Mouse (Mus musculus): ENCODE results near the gene Anks1b.
A peak's percentile ranks its signal among the peaks of the same experiment; 100 is the strongest.

Anks1b gene

GRCm38 (mm10) chr10:90666746-90667145, 793.4 kb downstream of the Anks1b start:
- DNase-seq (ENCODE audit: extremely low spot score): no peak

DNA sequence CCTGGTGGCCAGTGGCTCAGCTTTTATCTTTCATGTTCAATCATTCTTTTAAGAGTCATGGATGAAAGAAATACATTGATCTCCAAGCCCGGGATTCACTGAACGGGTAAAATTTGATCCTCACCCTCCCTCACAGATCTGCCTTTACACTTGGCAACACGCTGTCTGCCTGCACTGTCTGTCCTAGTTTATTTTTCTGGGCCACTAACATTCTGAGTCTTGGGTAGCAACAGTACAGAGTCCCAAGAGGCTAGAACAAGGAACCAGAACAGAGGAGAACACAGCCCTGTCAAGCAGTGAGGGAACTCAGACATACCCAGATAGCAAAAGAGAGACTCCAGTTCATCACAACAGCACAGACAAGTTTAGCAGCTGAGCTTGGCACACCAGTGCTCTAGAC, 797.0 kb downstream of the Anks1b start:
- no peak for DNase-seq (ENCODE audit: extremely low spot score)

GRCm38 (mm10) chr10:90672135-90672534, 798.8 kb downstream of the Anks1b start:
- no peak for DNase-seq (ENCODE audit: extremely low spot score)

DNA sequence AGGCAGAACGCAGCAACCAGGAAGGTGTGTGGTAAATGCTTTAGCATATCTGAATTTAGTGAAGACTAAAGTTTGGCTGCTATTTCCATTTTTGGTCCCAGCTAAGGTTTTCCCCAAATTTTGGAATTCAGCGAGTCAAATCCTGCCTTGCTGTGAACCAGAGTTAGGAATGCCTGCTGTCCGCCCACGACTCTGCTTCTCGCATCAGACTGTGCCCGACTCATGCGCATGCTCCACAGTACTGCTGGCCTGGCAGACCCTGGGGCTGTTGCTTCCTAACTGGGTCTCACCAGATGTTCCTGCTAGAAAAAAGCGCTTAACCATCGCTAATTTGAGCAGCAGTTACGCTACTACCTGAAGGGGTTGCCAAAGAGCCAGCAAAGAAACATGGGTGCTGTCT, 801.1 kb downstream of the Anks1b start:
- DNase-seq (ENCODE audit: extremely low spot score): no peak

DNA sequence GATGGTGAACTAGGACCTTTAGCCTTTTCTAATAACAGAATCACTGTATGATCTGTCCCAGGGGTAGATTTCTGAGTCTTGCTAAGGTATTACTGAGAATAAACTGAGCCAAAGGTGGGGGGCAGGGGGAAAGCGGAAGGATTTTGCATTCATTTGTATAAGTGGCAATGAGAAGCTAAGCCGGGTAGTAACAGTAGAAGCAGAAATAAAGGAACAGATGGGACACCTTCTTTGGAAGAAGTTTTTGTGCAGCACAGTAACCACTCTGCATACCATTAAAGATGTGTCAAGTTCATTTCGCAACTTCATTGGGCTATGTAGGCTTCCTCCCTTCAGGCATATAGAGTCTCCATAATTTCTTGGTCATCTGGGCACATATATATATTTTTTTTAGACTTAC, 804.1 kb downstream of the Anks1b start:
- DNase-seq (ENCODE audit: extremely low spot score): no peak

- DNase-seq (ENCODE audit: extremely low spot score): no peak
These were observed 806.6 kb downstream of the Anks1b start for GRCm38 (mm10) chr10:90679713-90680470.

DNA sequence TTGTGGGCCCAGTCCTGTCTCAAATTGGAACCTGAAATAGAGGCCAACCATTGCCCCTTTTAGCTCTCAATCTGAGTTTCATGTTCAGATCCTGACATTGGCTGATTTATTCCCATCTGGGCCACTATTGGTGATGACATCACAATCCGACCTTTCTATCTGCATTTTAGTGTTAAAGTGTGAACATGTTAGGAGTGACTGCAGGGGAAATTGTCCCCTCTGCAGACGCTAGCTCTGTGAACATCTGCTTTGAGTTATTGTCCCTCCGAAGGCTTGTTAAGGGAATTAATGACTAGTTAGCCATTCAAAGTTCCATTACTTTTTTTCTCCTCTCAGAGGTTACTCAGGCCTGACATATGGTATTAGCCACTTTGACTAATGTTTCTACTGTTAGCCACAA, 810.5 kb downstream of the Anks1b start:
- DNase-seq (ENCODE audit: extremely low spot score): no peak

DNA sequence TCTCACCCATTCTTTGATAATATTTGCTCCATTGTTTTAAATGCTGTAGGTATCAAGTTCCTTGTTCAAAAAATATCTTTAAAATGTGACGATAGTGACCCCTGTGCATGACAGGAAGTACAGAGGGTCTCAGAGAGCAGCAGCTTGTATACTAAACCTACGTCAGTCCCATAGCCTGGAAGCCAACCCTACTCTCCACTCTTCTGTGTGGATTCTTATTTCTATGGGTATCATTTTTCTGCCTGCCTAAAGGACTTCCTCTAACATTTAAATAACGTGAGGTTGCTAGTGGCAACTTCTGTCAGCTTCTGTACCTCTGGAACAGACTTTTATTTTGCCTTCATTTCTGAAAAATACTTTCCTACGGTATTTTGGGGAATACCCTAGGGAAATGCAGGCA, 812.1 kb downstream of the Anks1b start:
- no peak for DNase-seq (ENCODE audit: extremely low spot score)

GRCm38 (mm10) chr10:90688153-90688552, 814.8 kb downstream of the Anks1b start:
- no peak for DNase-seq (ENCODE audit: extremely low spot score)

GRCm38 (mm10) chr10:90688696-90689252, 815.5 kb downstream of the Anks1b start:
- DNase-seq (ENCODE audit: extremely low spot score): no peak

GRCm38 (mm10) chr10:90689854-90690513, 816.7 kb downstream of the Anks1b start:
- peak; percentile 57 for DNase-seq (ENCODE audit: extremely low spot score)

- DNase-seq (ENCODE audit: extremely low spot score): no peak
These were observed 823.4 kb downstream of the Anks1b start for GRCm38 (mm10) chr10:90696687-90697086.

GRCm38 (mm10) chr10:90697413-90697812, 824.1 kb downstream of the Anks1b start:
- no peak for DNase-seq (ENCODE audit: extremely low spot score)

DNA sequence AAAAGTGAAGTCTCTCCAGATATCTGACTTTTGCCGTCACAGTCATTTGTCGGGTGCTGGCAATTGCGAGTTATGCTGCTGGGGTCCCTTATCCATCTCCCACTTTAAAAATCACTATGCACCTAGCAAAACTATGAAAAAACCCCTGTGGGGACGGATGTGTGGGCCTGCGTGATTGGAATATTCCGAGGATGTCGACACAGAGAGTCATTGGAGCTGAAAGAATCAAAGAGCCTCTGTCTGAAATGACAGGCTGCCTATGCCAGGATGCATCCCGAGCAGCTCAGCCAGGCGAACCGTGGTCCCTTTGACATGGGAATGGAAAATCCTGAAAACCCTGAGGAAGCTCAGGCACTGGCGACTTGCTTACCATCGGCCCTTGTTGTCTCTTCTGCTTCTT, 825.9 kb downstream of the Anks1b start:
- no peak for DNase-seq (ENCODE audit: extremely low spot score)

DNA sequence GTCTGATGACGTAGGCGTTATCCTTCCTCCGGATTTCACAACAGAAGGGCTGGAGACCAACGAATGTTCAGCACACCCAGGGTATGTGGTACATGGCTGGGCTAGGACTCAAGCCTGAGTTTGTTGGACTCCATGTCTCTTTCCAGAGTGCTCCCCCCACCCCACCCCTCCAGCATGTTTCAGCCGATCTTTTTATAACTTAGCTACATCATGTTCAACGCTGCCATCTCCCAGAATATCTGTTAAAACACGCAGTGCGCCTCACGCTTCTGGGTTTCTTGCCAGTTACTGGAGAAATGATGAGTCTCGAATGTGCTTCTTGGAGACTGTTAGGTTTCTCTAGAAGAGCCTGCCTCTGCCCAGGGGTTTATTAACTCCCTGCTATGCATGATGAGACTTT, 831.3 kb downstream of the Anks1b start:
- no peak for DNase-seq (ENCODE audit: extremely low spot score)

GRCm38 (mm10) chr10:90708822-90709601, 835.7 kb downstream of the Anks1b start:
- DNase-seq (ENCODE audit: extremely low spot score): no peak

DNA sequence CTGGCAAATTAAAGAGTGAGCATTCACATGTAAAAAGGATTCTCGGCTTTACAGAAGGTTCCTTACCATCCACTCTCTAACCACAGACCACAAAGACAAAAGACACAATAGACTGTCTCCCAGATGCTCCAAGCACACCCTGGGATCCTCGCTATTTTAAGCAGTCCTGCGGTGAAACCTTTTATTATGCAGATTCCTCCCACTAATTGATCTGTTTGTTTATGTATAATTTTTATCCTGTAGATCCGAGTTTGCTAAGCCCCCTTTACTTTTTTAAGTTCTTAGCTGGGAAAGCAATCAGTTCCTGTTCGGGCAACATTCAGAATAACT, 836.3 kb downstream of the Anks1b start:
- no peak for DNase-seq (ENCODE audit: extremely low spot score)

- DNase-seq (ENCODE audit: extremely low spot score): no peak
These were observed 844.7 kb downstream of the Anks1b start for GRCm38 (mm10) chr10:90717961-90718360.

DNA sequence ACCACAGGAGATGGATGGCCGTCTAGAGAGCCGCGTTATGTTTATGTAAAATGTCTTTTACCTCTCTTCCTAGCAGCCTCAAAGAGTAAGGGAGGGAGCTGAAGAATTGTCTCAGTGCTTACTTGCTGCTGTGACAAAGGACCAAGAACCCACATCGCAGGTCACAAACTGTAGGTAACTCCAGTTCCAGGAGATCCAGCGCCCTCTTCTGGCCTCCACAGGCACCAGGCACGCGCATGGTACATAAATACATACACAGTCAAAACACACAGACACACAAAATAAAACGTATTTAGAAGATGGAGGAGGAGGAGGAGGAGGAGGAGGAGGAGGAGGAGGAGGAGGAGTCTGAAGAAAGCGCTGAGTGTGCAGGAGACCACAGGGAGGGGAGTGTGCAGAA, 845.4 kb downstream of the Anks1b start:
- no peak for DNase-seq (ENCODE audit: extremely low spot score)

- DNase-seq (ENCODE audit: extremely low spot score): no peak
These were observed 846.7 kb downstream of the Anks1b start for GRCm38 (mm10) chr10:90719996-90720395.

- no peak for DNase-seq (ENCODE audit: extremely low spot score)
These were observed 849.8 kb downstream of the Anks1b start for GRCm38 (mm10) chr10:90723071-90723494.

GRCm38 (mm10) chr10:90723941-90724341, 850.6 kb downstream of the Anks1b start:
- no peak for DNase-seq (ENCODE audit: extremely low spot score)
